Mouse (Mus musculus) embryonic facial prominence, embryonic 14.5 days (tissue): Measurements from ENCODE around the gene Psmd1. TPM values are rescaled to one million over a fixed set of nuclear protein-coding genes. Genes with fewer than 3 reads are reported as not detected.

Source experiments
- ATAC-seq: fragments of 200-750 bp; cut with Nextera tagmentation; 2 replicates; pipeline ENCODE4 v1.8.0; 2017; ENCODE audit warnings: low read depth, moderate number of reproducible peaks, moderate TSS enrichment
- DNase-seq: peaks from one replicate; pipeline ENCODE4 v3.0.0-alpha.2; 2015; ENCODE audit warnings: low spot score
- H3K27ac ChIP-seq: fragments of 300-500 bp; sonication (generic); replicated peaks from 2 replicates; pipeline ENCODE4 v1.5.1; 2014; ENCODE audit warnings: low read depth, mild to moderate bottlenecking, low read length, moderate library complexity
- H3K27me3 ChIP-seq: fragments of 300-500 bp; sonication (generic); replicated peaks from 2 replicates; pipeline ENCODE4 v1.6.1; 2014; ENCODE audit warnings: low read length; ENCODE audit not compliant: control insufficient read depth, insufficient read depth
- H3K36me3 ChIP-seq: fragments of 300-500 bp; sonication (generic); 2 replicates; pipeline ENCODE4 v1.6.1; 2014; ENCODE audit warnings: low read length, mixed read lengths; ENCODE audit not compliant: control insufficient read depth, insufficient read depth
- H3K4me1 ChIP-seq: fragments of 300-500 bp; sonication (generic); 2 replicates; pipeline ENCODE4 v1.6.1; 2014; ENCODE audit warnings: antibody characterized with exemption, low read length; ENCODE audit not compliant: control insufficient read depth, insufficient read depth
- H3K4me2 ChIP-seq: fragments of 300-500 bp; sonication (generic); 2 replicates; pipeline ENCODE4 v1.6.1; 2014; ENCODE audit warnings: low read depth, mild to moderate bottlenecking, low read length, moderate library complexity, mixed read lengths
- H3K4me3 ChIP-seq: fragments of 300-500 bp; sonication (generic); 2 replicates; pipeline ENCODE4 v1.5.1; 2014; ENCODE audit warnings: low read depth, mild to moderate bottlenecking, low read length
- H3K9ac ChIP-seq: fragments of 300-500 bp; sonication (generic); 2 replicates; pipeline ENCODE4 v1.6.1; 2014; ENCODE audit warnings: low read depth, mild to moderate bottlenecking, low read length, moderate library complexity, mixed read lengths
- H3K9me3 ChIP-seq: fragments of 300-500 bp; sonication (generic); 2 replicates; pipeline ENCODE4 v1.6.1; 2016; ENCODE audit warnings: low read length; ENCODE audit not compliant: control insufficient read depth
- WGBS: fragments of 180-500 bp; shearing (Covaris S2); extraction: QIAGEN DNeasy Blood & Tissue Kit; methylation state at CpG from one replicate; pipeline ENCODE4 v1.1.7; 2014; 5-methylcytosine and 5-hydroxymethylcytosine counted together
- polyA plus RNA-seq: library from polyadenylated mRNA; unstranded; fragments of >200 nt; fragmentation: Nextera tagmentation; extraction: Ambion mirVana; gene quantifications from 2 replicates; pipeline ENCODE4 v1.2.1, GENCODE M21; 2014

The Psmd1 gene
- polyA plus RNA-seq, 1 experiment from 2014 or later = 159 TPM

DNA sequence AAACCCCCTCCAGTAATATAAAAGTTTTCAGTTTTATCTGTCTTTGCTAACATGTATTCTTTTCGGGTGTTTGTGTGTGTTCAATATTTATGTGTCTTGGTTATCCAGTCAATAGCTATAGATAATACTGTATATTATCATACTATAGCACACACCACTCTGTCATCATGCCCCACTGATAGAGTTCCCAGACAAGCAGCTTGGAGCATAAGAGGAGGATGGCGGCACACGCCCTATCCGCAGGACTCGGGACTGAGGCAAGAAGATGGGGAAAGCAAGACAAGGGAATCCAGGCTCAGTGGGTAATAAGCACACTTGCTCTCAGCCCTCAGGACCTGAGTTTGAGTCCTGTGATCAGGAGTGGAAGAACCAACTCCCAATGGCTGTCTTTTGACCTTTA, 96.3 kb downstream of the Psmd1 start:
- ATAC-seq = no peak

DNA sequence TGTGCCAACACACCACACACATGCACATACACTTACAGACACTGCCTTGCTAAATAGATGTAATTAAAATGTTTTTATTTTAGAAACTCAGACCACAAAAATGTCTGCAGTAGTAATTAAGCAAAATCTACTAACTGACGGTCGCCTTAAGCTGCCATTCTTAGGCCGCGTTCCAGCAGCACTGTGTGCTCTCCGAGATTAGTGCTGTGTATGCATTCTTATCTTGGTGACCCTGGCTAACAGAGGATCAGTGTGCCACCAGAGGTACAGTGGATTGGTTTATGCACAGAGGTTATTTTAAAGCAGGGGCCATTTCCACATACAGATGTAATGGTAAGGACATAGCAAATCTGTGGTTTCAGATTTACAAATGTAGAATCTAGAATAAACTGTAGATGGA, 96.9 kb downstream of the Psmd1 start:
- 95% methylated on average over 5 of the region's 5 CpGs for WGBS

More for the DNA sequence above, 96.3 kb downstream of the Psmd1 start:
- Histone ChIP-seq H3K9me3 (no peaks in the 10 kb centered on the region), H3K4me2 (no peak overlapping the region), H3K4me3 (no peak overlapping the region), H3K36me3 (peaks cover 50% of the 10 kb centered on the region), H3K4me1 (no peaks in the 10 kb centered on the region), H3K9ac (no peak overlapping the region), H3K27me3 (no peaks in the 10 kb centered on the region), H3K27ac (no peak overlapping the region)
- DNase-seq = no peak
- WGBS = 93% methylated on average over 5 of the region's 5 CpGs

DNA sequence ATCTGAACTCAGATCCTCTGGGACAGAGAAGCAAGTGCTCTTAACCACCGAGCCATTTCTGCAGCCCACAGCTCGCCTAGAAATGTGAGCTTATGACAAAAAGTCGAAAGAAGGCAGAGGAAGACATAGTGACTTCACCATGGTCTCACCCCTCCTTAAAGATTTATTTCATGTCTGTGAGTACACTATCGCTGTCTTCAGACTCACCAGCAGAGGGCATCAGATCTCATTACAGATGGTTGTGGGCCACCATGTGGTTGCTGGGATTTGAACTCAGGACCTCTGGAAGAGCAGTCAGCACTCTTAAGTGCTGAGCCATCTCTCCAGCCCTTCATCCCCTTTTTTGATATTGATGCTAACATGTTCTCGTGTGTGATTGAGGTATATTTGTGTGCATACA, 110.4 kb downstream of the Psmd1 start:
- Histone ChIP-seq H3K27me3 (no peaks in the 10 kb centered on the region), H3K4me1 (no peaks in the 10 kb centered on the region), H3K4me3 (no peak overlapping the region), H3K4me2 (no peak overlapping the region), H3K9me3 (no peaks in the 10 kb centered on the region), H3K27ac (no peak overlapping the region), H3K36me3 (peaks cover 33% of the 10 kb centered on the region), H3K9ac (no peak overlapping the region)
- ATAC-seq (no peak), DNase-seq (no peak)
- 98% methylated on average over 5 of the region's 5 CpGs for WGBS

More for the DNA sequence above, 96.9 kb downstream of the Psmd1 start:
- Histone ChIP-seq H3K4me2 (no peak overlapping the region), H3K27ac (no peak overlapping the region), H3K36me3 (peaks cover 53% of the 10 kb centered on the region), H3K9ac (no peak overlapping the region), H3K4me3 (no peak overlapping the region), H3K27me3 (no peaks in the 10 kb centered on the region), H3K4me1 (no peaks in the 10 kb centered on the region), H3K9me3 (no peaks in the 10 kb centered on the region)
- DNase-seq = no peak
- no peak for ATAC-seq

GRCm38 (mm10) chr1:86176066-86176465, 111.9 kb downstream of the Psmd1 start:
- no peak overlapping the region for H3K27ac ChIP-seq
- ATAC-seq (no peak), DNase-seq (no peak)
- no peaks in the 10 kb centered on the region for H3K9me3 ChIP-seq
- peaks cover 27% of the 10 kb centered on the region for H3K36me3 ChIP-seq
- H3K9ac ChIP-seq = no peak overlapping the region
- no peak overlapping the region for H3K4me3 ChIP-seq
- no peaks in the 10 kb centered on the region for H3K4me1 ChIP-seq
- H3K4me2 ChIP-seq = no peak overlapping the region
- 95% methylated on average over 2 of the region's 2 CpGs for WGBS
- no peaks in the 10 kb centered on the region for H3K27me3 ChIP-seq

DNA sequence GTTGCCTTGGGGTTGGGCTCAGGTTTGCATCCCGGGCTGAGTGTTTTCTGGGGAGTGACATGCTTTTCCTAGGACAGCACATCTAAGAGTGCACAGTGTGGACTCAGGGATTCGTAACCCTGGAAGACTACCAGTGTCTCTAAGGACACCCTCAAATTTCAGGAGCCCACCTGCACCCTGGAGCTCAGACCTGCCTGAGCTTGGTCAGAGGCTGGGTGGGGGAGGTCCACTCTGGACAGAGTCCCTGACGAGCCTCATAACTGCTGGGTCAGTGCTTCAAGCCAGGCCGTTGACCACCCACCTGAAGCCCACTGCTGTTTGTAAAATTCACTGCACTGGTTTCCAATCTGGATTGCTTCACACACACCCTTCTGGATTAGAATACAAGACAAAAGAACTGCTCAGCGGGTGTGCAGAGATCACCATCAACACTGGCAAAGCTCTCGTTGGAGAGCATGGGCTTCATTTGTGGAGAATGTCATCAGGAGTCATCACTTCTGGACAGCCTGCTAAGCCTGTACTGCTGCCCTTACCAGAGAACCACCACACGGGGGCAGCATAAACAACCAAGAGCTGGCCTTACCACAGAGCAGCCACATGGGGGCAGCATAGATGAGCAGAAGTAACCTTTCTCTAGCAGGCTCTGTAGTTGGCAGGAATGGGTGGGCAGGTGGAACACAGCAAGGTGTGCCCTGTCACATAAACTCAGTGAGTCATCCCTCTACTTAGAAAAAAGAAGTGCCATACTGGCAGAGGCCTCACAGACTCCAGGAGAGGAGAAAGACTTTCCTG, 114.5 kb downstream of the Psmd1 start:
- Histone ChIP-seq H3K4me3 (no peak overlapping the region), H3K36me3 (peaks cover 21% of the 10 kb centered on the region), H3K9ac (no peak overlapping the region), H3K27me3 (no peaks in the 10 kb centered on the region), H3K4me2 (no peak overlapping the region), H3K27ac (no peak overlapping the region), H3K9me3 (no peaks in the 10 kb centered on the region), H3K4me1 (no peaks in the 10 kb centered on the region)
- WGBS = 42% methylated on average over 7 of the region's 7 CpGs
- DNase-seq = peak; percentile 79
- ATAC-seq = peak; percentile 79

DNA sequence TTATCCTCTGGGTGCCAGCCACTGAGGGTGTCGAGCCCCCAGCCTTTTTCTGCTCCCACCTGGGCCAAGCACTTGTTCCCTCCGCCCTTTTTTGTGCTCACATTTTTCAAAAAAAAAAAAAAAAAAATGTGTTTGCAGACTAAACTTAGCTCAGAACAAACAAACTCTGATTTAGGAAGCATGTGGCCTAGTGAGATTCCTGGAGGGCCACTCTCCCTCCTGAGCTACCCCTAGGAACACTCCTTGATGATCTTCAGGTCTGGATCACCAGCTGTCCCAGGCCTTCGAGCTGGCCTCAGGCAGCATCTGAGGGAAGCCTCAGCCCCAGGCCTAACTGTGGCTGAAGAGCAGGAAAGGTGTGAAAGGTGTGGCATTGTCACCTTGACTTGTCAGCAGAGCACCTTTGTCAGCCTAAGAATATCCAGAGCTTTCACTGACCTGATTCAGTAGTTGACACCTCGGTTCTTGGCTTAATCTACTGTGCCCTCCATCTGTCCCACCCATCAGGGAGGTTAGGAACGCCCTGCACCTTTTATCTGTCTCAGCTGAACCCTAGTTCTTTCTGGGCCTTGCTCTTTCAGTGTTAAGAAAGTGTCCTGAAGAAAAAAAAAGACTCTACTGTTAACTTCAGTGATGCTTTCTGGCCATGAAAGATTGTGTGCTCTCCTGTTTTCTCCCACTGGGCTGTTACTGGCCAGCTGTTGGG, 118.0 kb downstream of the Psmd1 start:
- H3K9ac ChIP-seq = no peak overlapping the region
- DNase-seq (no peak), ATAC-seq (no peak)
- no peak overlapping the region for H3K27ac ChIP-seq
- WGBS = 83% methylated on average over 5 of the region's 5 CpGs
- H3K9me3 ChIP-seq = no peaks in the 10 kb centered on the region
- no peak overlapping the region for H3K4me3 ChIP-seq
- H3K4me2 ChIP-seq = no peak overlapping the region
- H3K27me3 ChIP-seq = no peaks in the 10 kb centered on the region
- peaks cover 7% of the 10 kb centered on the region; the same call in 1 of the 2 replicates for H3K36me3 ChIP-seq
- H3K4me1 ChIP-seq = no peaks in the 10 kb centered on the region

DNA sequence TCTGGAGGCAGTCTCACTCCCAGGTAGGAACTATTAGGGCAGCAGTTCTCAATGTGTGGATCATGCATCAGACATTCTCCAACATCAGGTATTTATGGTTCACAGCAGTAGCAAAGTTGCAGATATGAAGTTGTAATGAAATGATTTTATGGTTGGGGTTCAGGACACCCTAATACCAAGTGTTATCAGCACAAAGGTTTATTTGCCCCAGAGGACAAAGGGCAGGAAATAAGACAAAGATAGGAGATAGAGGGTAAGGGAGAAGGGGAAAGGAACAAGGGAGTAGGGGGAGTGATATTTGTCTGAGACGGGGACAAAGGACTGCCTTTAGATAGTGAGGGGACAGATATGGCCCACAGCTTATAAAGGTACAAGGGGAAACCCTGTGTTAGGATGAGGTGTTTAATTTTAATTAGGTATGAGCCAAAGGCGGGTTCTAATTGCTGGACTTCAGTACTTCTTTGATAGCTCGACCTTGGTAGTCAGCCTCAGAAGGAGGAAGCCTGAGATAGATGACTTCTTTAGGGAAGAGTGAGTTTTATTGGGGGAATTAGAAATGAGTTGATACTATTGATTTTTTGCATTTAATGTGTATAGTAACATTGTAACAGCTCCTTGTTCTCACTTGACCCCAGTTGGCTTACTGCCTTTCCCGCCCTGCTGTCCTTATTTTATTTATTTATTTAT, 119.5 kb downstream of the Psmd1 start:
- 84% methylated on average over 4 of the region's 4 CpGs for WGBS
- Histone ChIP-seq H3K27ac (no peak overlapping the region), H3K9ac (no peak overlapping the region), H3K4me2 (no peak overlapping the region), H3K4me3 (no peak overlapping the region), H3K4me1 (no peaks in the 10 kb centered on the region), H3K36me3 (0 out of 2 replicates have a peak, but pooled peaks cover 7% of the 10 kb centered on the region), H3K9me3 (no peaks in the 10 kb centered on the region), H3K27me3 (no peaks in the 10 kb centered on the region)
- DNase-seq (no peak), ATAC-seq (no peak)

- no peak overlapping the region for H3K4me2 ChIP-seq
- ATAC-seq = no peak
- WGBS = 77% methylated on average over 7 of the region's 7 CpGs
- DNase-seq = no peak
- no peaks in the 10 kb centered on the region for H3K9me3 ChIP-seq
- H3K27ac ChIP-seq = no peak overlapping the region
- H3K27me3 ChIP-seq = no peaks in the 10 kb centered on the region
- H3K4me1 ChIP-seq = no peaks in the 10 kb centered on the region
- H3K9ac ChIP-seq = no peak overlapping the region
- H3K36me3 ChIP-seq = peaks cover 22% of the 10 kb centered on the region
- H3K4me3 ChIP-seq = no peak overlapping the region
Measured at GRCm38 (mm10) chr1:86186762-86187161, 122.6 kb downstream of the Psmd1 start.
